Mouse (Mus musculus): ENCODE data around the gene Ofd1. TPM values are rescaled to one million over a fixed set of nuclear protein-coding genes. Genes with fewer than 3 reads are reported as not detected.

Ofd1 gene
- 1.3 and 1.7 TPM in 2 replicates for polyA plus RNA-seq (2021; fragmentation: Nextera tagmentation)
- long read RNA-seq, experiment 1, full-length matches to known transcripts = 4 of 9 reads
- long read RNA-seq, experiment 1, partial matches to known transcripts = 5 of 9 reads
- long read RNA-seq, experiment 1, other reads (novel, unspliced or antisense) = 0 of 9 reads
- long read RNA-seq, experiment 2, partial matches to known transcripts = 3 of 3 reads
- long read RNA-seq, experiment 2, other reads (novel, unspliced or antisense) = 0 of 3 reads

GRCm38 (mm10) chrX:166440616-166441063 lies at the start of gene Ofd1:
Ofd1 (minus strand) TSS chrX:166440704.

GRCm38 (mm10) chrX:166479365-166479983 lies 39.0 kb upstream of the Ofd1 start, which contains the start of gene Rab9:
Rab9 (minus strand) TSS chrX:166479867.

DNA sequence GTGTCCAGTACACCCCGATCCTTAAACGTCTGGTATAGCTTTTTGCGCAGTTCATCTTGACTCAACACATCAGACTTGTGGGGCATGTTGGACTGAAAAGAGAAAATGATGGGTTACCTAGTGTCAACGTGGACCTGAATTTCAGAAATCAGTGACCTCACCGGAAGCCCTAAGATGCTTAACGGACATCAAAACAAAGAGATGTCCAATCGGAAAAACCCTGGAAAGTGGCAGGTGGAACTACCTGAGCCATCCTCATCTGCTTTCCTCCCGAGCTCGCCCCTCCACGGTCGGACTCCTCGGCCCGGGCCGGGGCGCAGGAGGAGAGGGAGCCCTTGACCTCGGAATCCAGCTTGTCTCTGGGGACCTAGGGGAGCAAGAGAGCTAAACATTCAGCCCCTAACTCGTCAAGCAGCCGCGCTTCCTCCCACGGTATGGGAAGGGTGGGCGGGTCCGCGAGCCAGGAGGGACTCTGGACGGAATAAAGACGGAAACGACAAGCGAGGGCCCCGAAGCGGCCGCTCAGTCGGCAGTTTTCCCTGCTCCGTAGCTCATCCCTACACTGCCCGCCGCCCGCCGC lies 378 bp downstream of the Ofd1 start, which contains the start of gene Trappc2:
Gene Trappc2, plus strand, starts transcription at position 539 of the 580 bp plus-strand sequence.

Other genes starting within 250 kb of the Ofd1 start
- gene Gpm6b, start 201.8 kb downstream of the Ofd1 start, polyA plus RNA-seq (2021; fragmentation: Nextera tagmentation) = 335 and 456 TPM in 2 replicates
- gene Trappc2, start 130 bp downstream of the Ofd1 start, polyA plus RNA-seq (2021; fragmentation: Nextera tagmentation) = 83.1 and 112 TPM in 2 replicates
- 64.8 and 74.5 TPM in 2 replicates for gene Rab9, start 39.2 kb upstream of the Ofd1 start, polyA plus RNA-seq (2021; fragmentation: Nextera tagmentation)
- gene Tceanc, start 77.9 kb upstream of the Ofd1 start, polyA plus RNA-seq (2021; fragmentation: Nextera tagmentation) = 1.1 and 1.4 TPM in 2 replicates
- 1.0 and 2.0 TPM in 2 replicates for gene Egfl6, start 145.0 kb upstream of the Ofd1 start, polyA plus RNA-seq (2021; fragmentation: Nextera tagmentation)

All from left cerebral cortex, adult 6 months (tissue).